Mouse (Mus musculus) hindbrain, postnatal 0 days (tissue): Measurements from ENCODE around the gene Nol10. TPM values are rescaled to one million over a fixed set of nuclear protein-coding genes. Genes with fewer than 3 reads are reported as not detected.

Experiments
- ATAC-seq: fragments of 200-750 bp; cut with Nextera tagmentation; 2 replicates; pipeline ENCODE4 v1.8.0; 2017; ENCODE audit warnings: mild to moderate bottlenecking, moderate TSS enrichment, moderate library complexity
- DNase-seq: peaks from one replicate; pipeline ENCODE4 v3.0.0-alpha.2; 2015; ENCODE audit warnings: low spot score
- H3K27ac ChIP-seq: fragments of 300-500 bp; sonication (generic); 2 replicates; pipeline ENCODE4 v1.5.1; 2014; ENCODE audit warnings: mild to moderate bottlenecking
- H3K27me3 ChIP-seq: fragments of 300-500 bp; sonication (generic); 2 replicates; pipeline ENCODE4 v1.6.1; 2014; ENCODE audit warnings: low read length, mixed read lengths; ENCODE audit not compliant: insufficient read depth
- H3K36me3 ChIP-seq: fragments of 300-500 bp; sonication (generic); 2 replicates; pipeline ENCODE4 v1.6.1; 2014; ENCODE audit warnings: low read length, mixed read lengths; ENCODE audit not compliant: insufficient read depth
- H3K4me1 ChIP-seq: fragments of 300-500 bp; sonication (generic); 2 replicates; pipeline ENCODE4 v1.6.1; 2014; ENCODE audit warnings: antibody characterized with exemption, low read length, mixed read lengths; ENCODE audit not compliant: insufficient read depth
- H3K4me2 ChIP-seq: fragments of 300-500 bp; sonication (generic); 2 replicates; pipeline ENCODE4 v1.6.1; 2014; ENCODE audit warnings: low read depth, mild to moderate bottlenecking, low read length, moderate library complexity, mixed read lengths
- H3K4me3 ChIP-seq: fragments of 300-500 bp; sonication (generic); 2 replicates; pipeline ENCODE4 v1.5.1; 2014; ENCODE audit warnings: low read length
- H3K9ac ChIP-seq: fragments of 300-500 bp; sonication (generic); replicated peaks from 2 replicates; pipeline ENCODE4 v1.6.1; 2014; ENCODE audit warnings: mild to moderate bottlenecking, low read length, moderate library complexity, mixed read lengths
- H3K9me3 ChIP-seq: fragments of 300-500 bp; sonication (generic); 2 replicates; pipeline ENCODE4 v1.6.1; 2016; ENCODE audit warnings: low read length, mixed read lengths
- CTCF ChIP-seq: IDR thresholded peaks from 2 replicates; pipeline ENCODE4 v1.5.1; 2016; ENCODE audit warnings: antibody characterized with exemption, control low read depth, low read depth
- WGBS: fragments of 180-500 bp; shearing (Covaris S2); extraction: QIAGEN DNeasy Blood & Tissue Kit; methylation state at CpG from one replicate; pipeline ENCODE4 v1.1.7; 2014; 5-methylcytosine and 5-hydroxymethylcytosine counted together
- polyA plus RNA-seq: library from polyadenylated mRNA; unstranded; fragments of >200 nt; fragmentation: Nextera tagmentation; extraction: Ambion mirVana; gene quantifications from 2 replicates; pipeline ENCODE4 v1.2.1, GENCODE M21; 2015
- total RNA-seq: library from RNA; depleted of rRNA; stranded (reverse); fragments of >200 nt; gene quantifications from 2 replicates; pipeline ENCODE4 v1.2.3, GENCODE M21; 2014

Nol10 gene
- total and polyA plus RNA-seq, 2 experiments from 2014 or later = 7.1 to 12.0 TPM

DNA sequence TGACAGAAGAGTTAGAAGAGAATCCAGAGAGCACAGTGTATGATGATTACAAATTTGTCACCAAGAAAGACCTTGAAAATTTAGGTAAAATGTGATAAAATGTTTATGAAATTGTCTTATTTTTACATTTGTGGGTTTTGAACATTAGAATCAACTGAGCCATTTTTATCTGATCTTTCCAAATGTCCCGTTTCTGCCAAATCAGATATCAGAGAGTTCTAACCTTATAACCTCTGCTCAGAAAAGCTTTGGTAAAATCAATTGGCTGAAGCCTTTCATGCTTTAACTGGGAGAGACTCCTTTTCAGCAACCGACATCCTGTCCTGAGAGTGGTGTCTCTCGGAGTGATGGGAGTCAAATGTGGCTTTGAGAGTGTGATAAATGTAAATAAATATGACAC lies 53.9 kb downstream of the Nol10 start:
- Histone ChIP-seq H3K27ac (no peak overlapping the region), H3K36me3 (peaks cover 19% of the 10 kb centered on the region; the same call in 1 of the 2 replicates), H3K4me2 (no peak overlapping the region), H3K9me3 (no peaks in the 10 kb centered on the region), H3K27me3 (no peaks in the 10 kb centered on the region), H3K4me1 (no peaks in the 10 kb centered on the region), H3K4me3 (no peak overlapping the region), H3K9ac (no peak overlapping the region)
- DNase-seq (no peak), ATAC-seq (no peak)
- no peak for TF ChIP-seq CTCF
- WGBS = 83% methylated on average over 3 of the region's 3 CpGs

GRCm38 (mm10) chr12:17403998-17404397 lies 55.7 kb downstream of the Nol10 start:
- Histone ChIP-seq H3K9ac (no peak overlapping the region), H3K4me2 (no peak overlapping the region), H3K4me1 (no peaks in the 10 kb centered on the region), H3K4me3 (no peak overlapping the region), H3K9me3 (no peaks in the 10 kb centered on the region), H3K27ac (no peak overlapping the region), H3K36me3 (peaks cover 19% of the 10 kb centered on the region; the same call in 1 of the 2 replicates), H3K27me3 (no peaks in the 10 kb centered on the region)
- 95% methylated on average over 4 of the region's 4 CpGs for WGBS
- DNase-seq (no peak), ATAC-seq (no peak)
- TF ChIP-seq CTCF = no peak

GRCm38 (mm10) chr12:17406825-17407224 lies 58.6 kb downstream of the Nol10 start:
- Histone ChIP-seq H3K27me3 (no peaks in the 10 kb centered on the region), H3K9me3 (no peaks in the 10 kb centered on the region), H3K36me3 (peaks cover 19% of the 10 kb centered on the region; the same call in 1 of the 2 replicates), H3K4me1 (no peaks in the 10 kb centered on the region), H3K4me3 (no peak overlapping the region), H3K9ac (no peak overlapping the region), H3K27ac (no peak overlapping the region), H3K4me2 (no peak overlapping the region)
- WGBS = 96% methylated on average over 4 of the region's 4 CpGs
- DNase-seq = no peak
- no peak for ATAC-seq
- TF ChIP-seq CTCF = no peak

- DNase-seq (no peak), ATAC-seq (no peak)
- no peak overlapping the region for H3K4me3 ChIP-seq
- peaks cover 18% of the 10 kb centered on the region; the same call in 1 of the 2 replicates for H3K36me3 ChIP-seq
- H3K27me3 ChIP-seq = no peaks in the 10 kb centered on the region
- TF ChIP-seq CTCF = no peak
- no peaks in the 10 kb centered on the region for H3K4me1 ChIP-seq
- WGBS = 95% methylated on average over 7 of the region's 7 CpGs
- H3K27ac ChIP-seq = no peak overlapping the region
- no peak overlapping the region for H3K9ac ChIP-seq
- H3K4me2 ChIP-seq = no peak overlapping the region
- no peaks in the 10 kb centered on the region for H3K9me3 ChIP-seq
Measured at GRCm38 (mm10) chr12:17408312-17408711, 60.1 kb downstream of the Nol10 start.

DNA sequence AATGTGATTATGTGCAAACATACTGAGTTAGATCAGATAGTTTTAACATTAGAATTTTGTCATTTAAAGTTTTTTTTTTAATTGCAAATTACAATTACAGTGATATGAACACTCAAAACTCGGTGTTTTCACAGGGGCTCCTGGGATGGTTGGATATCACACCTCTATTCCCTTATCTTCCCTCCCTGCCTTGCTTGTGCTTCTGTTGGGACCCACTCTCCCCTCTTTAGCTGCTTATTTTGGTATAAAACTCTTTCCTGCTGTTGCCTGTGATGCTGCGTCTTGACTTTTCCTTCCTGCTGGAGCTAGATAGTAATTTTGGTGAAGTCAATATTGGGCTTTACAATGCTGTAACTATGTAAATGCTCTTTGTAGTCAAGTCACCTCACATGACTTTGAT lies 63.0 kb downstream of the Nol10 start:
- Histone ChIP-seq H3K9me3 (no peaks in the 10 kb centered on the region), H3K4me3 (no peak overlapping the region), H3K27me3 (no peaks in the 10 kb centered on the region), H3K36me3 (peaks cover 2% of the 10 kb centered on the region; the same call in 1 of the 2 replicates), H3K4me2 (no peak overlapping the region), H3K4me1 (no peaks in the 10 kb centered on the region), H3K27ac (no peak overlapping the region), H3K9ac (no peak overlapping the region)
- WGBS = 93% methylated on average over 2 of the region's 2 CpGs
- ATAC-seq (no peak), DNase-seq (no peak)
- TF ChIP-seq CTCF = no peak

- H3K9me3 ChIP-seq = no peaks in the 10 kb centered on the region
- no peak overlapping the region for H3K4me2 ChIP-seq
- no peak overlapping the region for H3K27ac ChIP-seq
- 81% methylated on average over 12 of the region's 12 CpGs for WGBS
- no peak for ATAC-seq
- no peaks in the 10 kb centered on the region for H3K4me1 ChIP-seq
- DNase-seq = no peak
- H3K27me3 ChIP-seq = no peaks in the 10 kb centered on the region
- H3K36me3 ChIP-seq = peaks cover 5% of the 10 kb centered on the region
- H3K4me3 ChIP-seq = no peak overlapping the region
- TF ChIP-seq CTCF = no peak
- no peak overlapping the region for H3K9ac ChIP-seq
Measured at GRCm38 (mm10) chr12:17411797-17412526, 63.7 kb downstream of the Nol10 start.

- no peak for TF ChIP-seq CTCF
- no peaks in the 10 kb centered on the region for H3K4me1 ChIP-seq
- no peak overlapping the region for H3K4me3 ChIP-seq
- H3K9me3 ChIP-seq = no peaks in the 10 kb centered on the region
- H3K36me3 ChIP-seq = peaks cover 19% of the 10 kb centered on the region
- H3K27me3 ChIP-seq = no peaks in the 10 kb centered on the region
- ATAC-seq (no peak), DNase-seq (no peak)
- no peak overlapping the region for H3K9ac ChIP-seq
- no peak overlapping the region for H3K27ac ChIP-seq
- WGBS = 92% methylated on average over 7 of the region's 7 CpGs
- no peak overlapping the region for H3K4me2 ChIP-seq
Measured at GRCm38 (mm10) chr12:17414734-17415133, 66.5 kb downstream of the Nol10 start.
